Comparison of ENCODE assay signal across 18 mouse cellular contexts in the genomic region with DNA sequence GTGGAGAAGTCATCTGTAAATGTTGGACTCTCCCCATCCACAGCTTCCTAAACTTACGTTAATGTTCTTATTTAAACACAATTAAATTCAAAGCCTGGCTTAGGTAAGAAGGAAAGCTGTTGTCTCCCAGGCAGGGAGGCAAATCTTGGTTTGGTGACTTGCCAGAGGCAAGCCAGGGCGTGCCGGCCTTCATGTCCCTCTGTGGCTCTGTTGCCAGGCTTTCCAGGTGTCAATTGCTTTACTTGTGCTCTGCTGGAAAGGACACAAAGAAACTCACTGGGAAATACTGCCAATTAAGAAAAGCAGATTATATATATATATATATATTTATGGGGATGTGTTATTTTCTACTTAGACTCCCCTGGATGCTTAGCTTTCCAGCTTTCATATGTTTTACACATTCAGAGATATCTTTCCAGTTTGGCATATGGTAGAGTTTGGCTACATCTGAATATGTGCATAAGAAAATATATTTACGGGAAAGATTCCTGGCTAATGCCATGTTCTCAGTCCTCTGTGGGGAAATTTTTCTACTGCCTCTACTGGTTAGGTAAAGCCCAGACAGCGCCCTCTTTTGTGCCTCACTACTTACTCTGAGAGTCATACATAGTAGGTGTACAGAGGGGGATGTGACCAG.
DNase-seq lines count a peak whose midpoint lies in the region; ATAC-seq and TF ChIP-seq lines count a peak whose summit lies in the region.
"Had no signal": no experiment of that assay in that cellular context is flagged by ENCODE, and none has a peak within 500 bp of the region (broad histone marks: within the 10 kb centered on the region; RNA-seq: fewer than 3 reads in every experiment).

No protein-coding gene starts in this region.

- no peak overlapping the region for H3K27ac ChIP-seq in hindbrain, postnatal 0 days
- no peak overlapping the region for H3K27ac ChIP-seq in hindbrain, embryonic 10.5 days
- no peak overlapping the region for H3K27ac ChIP-seq in midbrain, postnatal 0 days (ENCODE audit: low read depth, low read length)
- H3K27ac ChIP-seq in midbrain, embryonic 13.5 days = no peak overlapping the region
- H3K27ac ChIP-seq in forebrain, postnatal 0 days (ENCODE audit: low read depth, low read length) = no peak overlapping the region
- H3K27ac ChIP-seq: neural tube, embryonic 15.5 days had no signal

- no peak overlapping the region for H3K9ac ChIP-seq in hindbrain, postnatal 0 days (replicated peaks; ENCODE audit: low read length)
- no peak overlapping the region for H3K9ac ChIP-seq in midbrain, postnatal 0 days (replicated peaks; ENCODE audit: low read length, poor library complexity, severe bottlenecking)
- no peak overlapping the region for H3K9ac ChIP-seq in midbrain, embryonic 13.5 days (replicated peaks)
- no peak overlapping the region for H3K9ac ChIP-seq in forebrain, postnatal 0 days
- H3K9ac ChIP-seq: heart, embryonic 12.5 days; neural tube, embryonic 15.5 days had no signal

- WGBS in hindbrain, postnatal 0 days = 68% methylated on average over 5 of the region's 5 CpGs
- WGBS in hindbrain, embryonic 10.5 days = 91% methylated on average over 5 of the region's 5 CpGs
- WGBS in midbrain, postnatal 0 days = 85% methylated on average over 5 of the region's 5 CpGs
- WGBS in midbrain, embryonic 13.5 days = 97% methylated on average over 5 of the region's 5 CpGs
- 46% methylated on average over 5 of the region's 5 CpGs for WGBS in forebrain, postnatal 0 days

- DNase-seq in cerebellum, postnatal 25 days = peak; percentile 8 to 34
- DNase-seq in cerebellum, adult 9-11 months = no peak
- peak; percentile 20 for DNase-seq in hindbrain, postnatal 0 days (ENCODE audit: low spot score)
- DNase-seq in hindbrain, embryonic 10.5 days (ENCODE audit: low spot score) = no peak
- DNase-seq in midbrain, postnatal 0 days (ENCODE audit: low spot score) = peak; percentile 5
- peak; percentile 18 for DNase-seq in forebrain, postnatal 0 days
- no peak for DNase-seq in kidney, postnatal 4 days
- DNase-seq: B cell, adult 2 months; cerebellum, adult 11 months; embryo, embryonic 11 days; heart, postnatal 4 days; spleen, adult 18-20 months; thymus, postnatal 36 days had no signal

- H3K4me1 ChIP-seq in hindbrain, postnatal 0 days (ENCODE audit: insufficient read depth, low read length) = no peaks in the 10 kb centered on the region
- no peaks in the 10 kb centered on the region for H3K4me1 ChIP-seq in hindbrain, embryonic 10.5 days (replicated peaks)
- no peaks in the 10 kb centered on the region for H3K4me1 ChIP-seq in midbrain, postnatal 0 days (ENCODE audit: insufficient read depth, low read length)
- H3K4me1 ChIP-seq in midbrain, embryonic 13.5 days (replicated peaks) = 0 out of 2 replicates have a peak, but pooled peaks cover 4% of the 10 kb centered on the region
- H3K4me1 ChIP-seq in forebrain, postnatal 0 days (ENCODE audit: insufficient read depth) = no peaks in the 10 kb centered on the region
- H3K4me1 ChIP-seq: heart, embryonic 12.5 days had no signal

- H3K4me3 ChIP-seq in hindbrain, postnatal 0 days (ENCODE audit: low read length) = no peak overlapping the region
- H3K4me3 ChIP-seq in hindbrain, embryonic 10.5 days = no peak overlapping the region
- H3K4me3 ChIP-seq in midbrain, postnatal 0 days (ENCODE audit: low read depth, low read length) = no peak overlapping the region
- no peak overlapping the region for H3K4me3 ChIP-seq in midbrain, embryonic 13.5 days (replicated peaks)
- H3K4me3 ChIP-seq in forebrain, postnatal 0 days (ENCODE audit: low read depth, low read length) = no peak overlapping the region
- H3K4me3 ChIP-seq: erythroblast, embryonic 14.5 days; heart, embryonic 12.5 days; neural tube, embryonic 15.5 days had no signal

- no peak overlapping the region for H3K4me2 ChIP-seq in hindbrain, postnatal 0 days (ENCODE audit: low read depth, low read length)
- H3K4me2 ChIP-seq in midbrain, postnatal 0 days (ENCODE audit: low read depth, low read length, poor library complexity, severe bottlenecking) = no peak overlapping the region
- H3K4me2 ChIP-seq in midbrain, embryonic 13.5 days (replicated peaks) = no peak overlapping the region
- H3K4me2 ChIP-seq in forebrain, postnatal 0 days (ENCODE audit: low read depth) = no peak overlapping the region
- H3K4me2 ChIP-seq: heart, embryonic 12.5 days; liver, embryonic 11.5 days; neural tube, embryonic 15.5 days had no signal

- TF ChIP-seq CTCF in hindbrain, postnatal 0 days (IDR thresholded peaks at IDR 0.05; ENCODE audit: low read depth) = no peak
- no peak for TF ChIP-seq CTCF in midbrain, postnatal 0 days (IDR thresholded peaks at IDR 0.05)
- TF ChIP-seq CTCF in forebrain, postnatal 0 days (IDR thresholded peaks at IDR 0.05; ENCODE audit: low read depth) = no peak

- H3K9me3 ChIP-seq in hindbrain, postnatal 0 days (ENCODE audit: low read length) = no peaks in the 10 kb centered on the region
- no peaks in the 10 kb centered on the region for H3K9me3 ChIP-seq in hindbrain, embryonic 10.5 days
- H3K9me3 ChIP-seq in midbrain, postnatal 0 days (ENCODE audit: low read length) = no peaks in the 10 kb centered on the region
- H3K9me3 ChIP-seq in midbrain, embryonic 13.5 days = no peaks in the 10 kb centered on the region
- no peaks in the 10 kb centered on the region for H3K9me3 ChIP-seq in forebrain, postnatal 0 days (ENCODE audit: low read length)
- H3K9me3 ChIP-seq: heart, embryonic 12.5 days; neural tube, embryonic 15.5 days had no signal

- H3K27me3 ChIP-seq in hindbrain, postnatal 0 days (ENCODE audit: insufficient read depth, low read length) = no peaks in the 10 kb centered on the region
- H3K27me3 ChIP-seq in hindbrain, embryonic 10.5 days (ENCODE audit: insufficient read depth, poor library complexity, severe bottlenecking) = no peaks in the 10 kb centered on the region
- H3K27me3 ChIP-seq in midbrain, postnatal 0 days (ENCODE audit: insufficient read depth, low read length) = no peaks in the 10 kb centered on the region
- H3K27me3 ChIP-seq in midbrain, embryonic 13.5 days = no peaks in the 10 kb centered on the region
- H3K27me3 ChIP-seq in forebrain, postnatal 0 days (ENCODE audit: insufficient read depth, low read length) = no peaks in the 10 kb centered on the region
- H3K27me3 ChIP-seq: heart, embryonic 12.5 days; neural tube, embryonic 15.5 days had no signal

- ATAC-seq in hindbrain, postnatal 0 days = no peak
- no peak for ATAC-seq in midbrain, postnatal 0 days (ENCODE audit: low FRiP score)
- no peak for ATAC-seq in midbrain, embryonic 13.5 days
- ATAC-seq in forebrain, postnatal 0 days = peak; percentile 42

- no peaks in the 10 kb centered on the region for H3K36me3 ChIP-seq in hindbrain, postnatal 0 days (ENCODE audit: insufficient read depth, low read length)
- no peaks in the 10 kb centered on the region for H3K36me3 ChIP-seq in hindbrain, embryonic 10.5 days
- no peaks in the 10 kb centered on the region for H3K36me3 ChIP-seq in midbrain, postnatal 0 days (ENCODE audit: insufficient read depth, low read length)
- no peaks in the 10 kb centered on the region for H3K36me3 ChIP-seq in midbrain, embryonic 13.5 days
- H3K36me3 ChIP-seq in forebrain, postnatal 0 days (ENCODE audit: insufficient read depth) = no peaks in the 10 kb centered on the region
- H3K36me3 ChIP-seq: heart, embryonic 12.5 days; neural tube, embryonic 15.5 days had no signal

Comparison
In these comparisons a context has a peak if more than half of its experiments do, and no peak if none do; other contexts are left out.
1. DNase-seq: peak in cerebellum, postnatal 25 days (2 of 2), hindbrain, postnatal 0 days (single experiment), midbrain, postnatal 0 days (single experiment) and forebrain, postnatal 0 days (single experiment); none in cerebellum, adult 9-11 months (single experiment), hindbrain, embryonic 10.5 days (single experiment) and kidney, postnatal 4 days (0 of 2).